Mouse (Mus musculus): ENCODE results near the gene Gm11060.

DNA sequence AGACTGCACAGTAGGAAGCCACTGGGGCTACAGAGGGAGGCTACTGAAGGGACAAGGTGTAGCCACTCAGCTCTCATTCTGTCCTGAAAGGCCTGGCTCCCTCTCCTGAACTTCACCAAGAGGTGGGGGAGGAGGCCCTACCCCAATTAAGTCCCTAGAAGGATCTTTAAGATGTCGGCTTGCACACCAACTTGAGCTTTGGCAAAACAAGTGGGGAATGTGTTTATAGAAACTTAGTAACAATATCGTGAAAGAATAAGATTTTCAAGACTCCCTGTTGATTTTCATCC is 39.9 kb downstream of the Gm11060 start:
- TF ChIP-seq CTCF (IDR thresholded peaks at IDR 0.05; ENCODE audit: low read depth, low read length) (no peak), TAL1 (conservative IDR thresholded peaks at IDR 0.05; ENCODE audit: low read depth, low read length) (no peak), POLR2AphosphoS5 (IDR thresholded peaks at IDR 0.05; ENCODE audit: insufficient replicate concordance, low read depth, low read length) (no peak)
